Comparison of ENCODE assay signal across 10 mouse cellular contexts in the genomic region with DNA sequence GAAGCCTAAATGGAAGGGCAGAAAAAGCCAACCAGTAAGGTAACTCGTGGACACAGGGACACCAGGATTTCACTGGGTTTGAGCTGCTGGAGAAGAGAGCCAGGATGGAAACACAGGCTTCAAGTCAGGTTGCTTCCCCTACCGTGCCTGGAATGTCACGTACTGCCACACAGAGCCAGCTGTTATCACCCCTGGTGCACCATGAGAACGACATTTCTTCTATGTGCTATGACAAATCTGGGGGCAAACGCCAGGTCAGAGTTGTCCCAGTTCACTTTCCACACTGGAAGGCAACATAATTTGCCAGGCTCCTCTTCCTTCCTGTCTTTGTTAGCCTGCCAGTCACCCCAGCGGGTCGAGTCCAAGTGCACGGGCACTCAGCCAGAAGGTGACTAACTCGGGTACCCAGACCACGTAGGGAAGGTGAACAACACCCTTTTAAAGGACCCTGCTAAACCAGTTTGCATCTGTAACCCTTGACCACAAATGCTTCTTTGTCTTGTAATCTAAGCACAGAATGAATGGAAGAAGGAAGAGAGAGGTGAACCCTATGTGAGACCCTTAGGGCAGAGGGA. TPM values are rescaled to one million over a fixed set of nuclear protein-coding genes. Genes with fewer than 3 reads are reported as not detected.
DNase-seq lines count a peak whose midpoint lies in the region; ATAC-seq and TF ChIP-seq lines count a peak whose summit lies in the region.
"Had no signal": no experiment of that assay in that cellular context is flagged by ENCODE, and none has a peak within 500 bp of the region (broad histone marks: within the 10 kb centered on the region; RNA-seq: fewer than 3 reads in every experiment).

No protein-coding gene starts in this region.

- H3K27me3 ChIP-seq in lung, embryonic 14.5 days (ENCODE audit: insufficient read depth, low read length): no peaks in the 10 kb centered on the region
- H3K27me3 ChIP-seq in forebrain, embryonic 12.5 days: no peaks in the 10 kb centered on the region

- H3K9ac ChIP-seq in lung, embryonic 14.5 days: no peak overlapping the region
- no peak overlapping the region for H3K9ac ChIP-seq in forebrain, embryonic 12.5 days

- peak; percentile 71 to 79 for DNase-seq in urinary bladder, adult 18-20 months (ENCODE audit: low spot score in 2 of 2)
- no peak for DNase-seq in urinary bladder, postnatal 10 days (ENCODE audit: low spot score)
- DNase-seq in heart, postnatal 4 days: peak; percentile 68
- DNase-seq in lung, embryonic 14.5 days: peak; percentile 88
- no peak for DNase-seq in gastrocnemius, adult 8-10 months (ENCODE audit: low spot score in 2 of 2)
- no peak for DNase-seq in retina, embryonic 14.5 days (ENCODE audit: low spot score)
- no peak for DNase-seq in gastrocnemius, postnatal 25 days

- no peaks in the 10 kb centered on the region for H3K4me1 ChIP-seq in lung, embryonic 14.5 days (ENCODE audit: insufficient read depth)
- no peaks in the 10 kb centered on the region for H3K4me1 ChIP-seq in forebrain, embryonic 12.5 days

- peak overlapping the region; percentile 76 for H3K27ac ChIP-seq in lung, embryonic 14.5 days (ENCODE audit: low read depth)
- H3K27ac ChIP-seq in forebrain, embryonic 12.5 days: no peak overlapping the region
- H3K27ac ChIP-seq: layer of hippocampus, adult 2 months had no signal

- H3K4me3 ChIP-seq in lung, embryonic 14.5 days (ENCODE audit: low read depth, low read length): no peak overlapping the region
- H3K4me3 ChIP-seq in forebrain, embryonic 12.5 days (replicated peaks): no peak overlapping the region
- H3K4me3 ChIP-seq: layer of hippocampus, adult 2 months had no signal

- no peak overlapping the region for H3K4me2 ChIP-seq in lung, embryonic 14.5 days
- H3K4me2 ChIP-seq in forebrain, embryonic 12.5 days: no peak overlapping the region

- H3K36me3 ChIP-seq in lung, embryonic 14.5 days (ENCODE audit: insufficient read depth): no peaks in the 10 kb centered on the region
- H3K36me3 ChIP-seq in forebrain, embryonic 12.5 days (replicated peaks): no peaks in the 10 kb centered on the region

- TF ChIP-seq CTCF in lung, embryonic 14.5 days (IDR thresholded peaks at IDR 0.05; ENCODE audit: low read depth): no peak

- H3K9me3 ChIP-seq in lung, embryonic 14.5 days (ENCODE audit: low read depth, low read length): no peaks in the 10 kb centered on the region
- peaks cover 4% of the 10 kb centered on the region; the same call in 1 of the 2 replicates for H3K9me3 ChIP-seq in forebrain, embryonic 12.5 days

- peak; percentile 76; the same call in 1 of the 2 replicates for ATAC-seq in lung, embryonic 14.5 days (ENCODE audit: insufficient read depth)
- ATAC-seq in forebrain, embryonic 12.5 days (ENCODE audit: low FRiP score): no peak

- WGBS in lung, embryonic 14.5 days: 42% methylated on average over 10 of the region's 10 CpGs
- WGBS in forebrain, embryonic 12.5 days: 88% methylated on average over 10 of the region's 10 CpGs

RNA-seq across cellular contexts. Expression of gene Smurf1, which starts 13.0 kb away (rescaled TPM):
- total RNA-seq in heart, postnatal 4 days (2021): 10 to 100 TPM; 34.0 to 36.3 TPM
- 27.0 and 28.3 TPM in 2 replicates for polyA plus RNA-seq in lung, embryonic 14.5 days (2014; fragmentation: Nextera tagmentation; extraction: Ambion mirVana)
- polyA plus RNA-seq in forebrain, embryonic 12.5 days (2016; fragmentation: Nextera tagmentation; extraction: Ambion mirVana): 22.7 and 24.7 TPM in 2 replicates
- 10 to 100 TPM; 10.6 to 14.2 (median 11.2) TPM for total RNA-seq in gastrocnemius, adult 8-10 months (2022)
- total RNA-seq in gastrocnemius, postnatal 25 days (2021): 10 to 100 TPM; 11.5 to 12.6 TPM

RNA-seq across cellular contexts. Expression of gene Gm4871, which starts 53.9 kb away (rescaled TPM):
- not detected for total RNA-seq in heart, postnatal 4 days (2021)
- not detected in 2 replicates for polyA plus RNA-seq in lung, embryonic 14.5 days (2014; fragmentation: Nextera tagmentation; extraction: Ambion mirVana)
- polyA plus RNA-seq in forebrain, embryonic 12.5 days (2016; fragmentation: Nextera tagmentation; extraction: Ambion mirVana): not detected in 2 replicates
- not detected for total RNA-seq in gastrocnemius, adult 8-10 months (2022)
- total RNA-seq in gastrocnemius, postnatal 25 days (2021): not detected
- total RNA-seq: layer of hippocampus, adult 2 months had no signal
- polyA plus RNA-seq: liver, embryonic 16.5 days had no signal

Comparison
In these comparisons a context has a peak if more than half of its experiments do, and no peak if none do; other contexts are left out.
1. DNase-seq: peak in urinary bladder, adult 18-20 months (2 of 2), heart, postnatal 4 days (single experiment) and lung, embryonic 14.5 days (single experiment); none in urinary bladder, postnatal 10 days (single experiment), gastrocnemius, adult 8-10 months (0 of 2), retina, embryonic 14.5 days (single experiment) and gastrocnemius, postnatal 25 days (single experiment).